Mouse (Mus musculus) thymus, postnatal 14 days (tissue): ENCODE data around the gene Copz2.

Source experiments
- DNase-seq: peaks from one replicate; pipeline ENCODE4 v3.0.0; 2021

Copz2 gene

DNA sequence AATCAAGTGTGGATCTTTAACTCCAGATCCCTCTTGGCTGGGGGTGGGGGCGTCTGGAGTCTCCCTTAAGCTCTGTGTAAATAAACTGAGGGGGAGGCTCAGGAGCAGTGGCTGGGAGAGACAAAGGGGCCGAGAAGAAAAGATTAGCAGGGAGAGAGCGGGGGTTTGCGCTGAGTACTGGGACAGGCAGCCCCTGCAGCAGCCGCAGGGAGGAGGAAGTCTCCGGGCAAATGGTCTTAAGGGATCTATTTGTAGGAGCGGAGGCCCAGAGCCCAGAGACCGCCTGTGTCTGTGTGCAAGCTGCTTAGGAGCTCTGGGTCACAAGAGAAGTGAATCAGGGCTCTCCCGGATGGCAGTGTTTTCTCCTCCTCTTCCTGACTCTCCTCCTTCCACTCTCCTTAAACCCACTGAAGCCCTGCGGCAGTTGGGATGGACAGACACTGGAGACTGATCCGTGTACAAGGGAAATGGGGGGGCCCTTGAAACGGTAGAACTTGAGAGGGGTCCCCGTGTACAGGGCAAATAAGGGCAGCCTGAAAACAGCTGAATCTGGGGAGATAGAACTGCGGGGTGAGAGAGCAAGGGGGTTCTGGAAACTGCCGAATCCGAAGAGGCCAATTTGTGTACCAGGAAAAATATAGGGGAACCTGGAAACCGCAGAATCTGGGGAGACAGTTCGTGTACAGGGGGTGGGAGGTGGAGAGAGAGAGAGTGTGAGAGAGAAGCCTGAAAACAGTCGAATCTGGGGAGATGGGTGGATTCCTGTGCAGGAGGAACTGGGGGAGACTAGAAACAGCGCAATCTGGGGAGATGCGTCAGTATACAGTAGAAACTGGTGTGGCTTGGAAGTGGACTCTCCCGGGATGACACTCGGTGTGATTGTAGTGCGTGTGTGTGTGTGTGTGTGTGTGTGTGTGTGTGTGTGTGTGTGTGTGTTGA, 23.0 kb downstream of the Copz2 start:
- DNase-seq, result no peak

DNA sequence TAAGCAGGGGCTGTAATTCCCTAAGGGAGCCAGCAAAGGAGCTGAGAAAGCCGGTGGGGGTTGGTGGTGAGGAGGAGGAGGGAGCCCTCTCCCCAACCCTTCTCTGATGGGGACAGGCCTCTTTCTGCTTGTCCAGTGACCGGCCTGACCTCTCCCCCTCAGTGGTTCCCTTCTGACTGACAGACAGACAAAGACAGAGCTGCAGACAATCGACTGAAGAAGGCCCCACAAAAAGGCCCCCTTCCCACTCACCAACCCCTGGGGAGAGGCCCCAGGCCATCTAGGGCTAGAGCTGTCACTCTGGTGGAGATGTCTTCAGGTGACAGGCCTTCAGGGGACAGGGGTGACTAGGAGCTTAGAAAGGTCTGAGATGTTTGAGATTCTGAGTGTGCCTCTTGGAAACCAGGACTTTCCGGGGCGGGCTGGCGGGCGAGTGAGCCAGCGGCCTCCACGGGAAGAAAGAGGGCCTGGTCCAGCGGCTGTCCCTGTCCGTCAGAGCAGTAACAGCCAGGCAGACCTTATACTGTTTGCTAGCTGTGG, 24.0 kb downstream of the Copz2 start:
- no peak for DNase-seq

DNA sequence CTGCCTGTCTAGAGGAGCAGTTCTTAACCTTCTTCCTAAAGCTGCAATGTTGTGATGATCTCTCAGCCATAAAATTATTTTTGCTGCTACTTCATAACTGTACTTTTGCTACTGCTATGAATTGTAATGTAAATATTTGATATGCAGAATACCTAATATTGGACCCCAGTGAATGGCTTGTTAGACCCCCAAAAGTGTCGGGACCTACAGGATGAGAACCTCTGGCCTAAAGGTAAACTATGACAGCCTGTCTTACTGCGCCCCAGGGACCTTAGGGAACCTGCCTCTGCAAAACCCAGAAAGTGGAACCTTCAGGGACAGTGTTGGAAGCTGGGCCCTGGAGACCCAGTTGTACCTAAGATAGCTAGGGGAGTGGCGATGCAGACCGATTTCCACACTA, 25.6 kb downstream of the Copz2 start:
- no peak for DNase-seq

DNA sequence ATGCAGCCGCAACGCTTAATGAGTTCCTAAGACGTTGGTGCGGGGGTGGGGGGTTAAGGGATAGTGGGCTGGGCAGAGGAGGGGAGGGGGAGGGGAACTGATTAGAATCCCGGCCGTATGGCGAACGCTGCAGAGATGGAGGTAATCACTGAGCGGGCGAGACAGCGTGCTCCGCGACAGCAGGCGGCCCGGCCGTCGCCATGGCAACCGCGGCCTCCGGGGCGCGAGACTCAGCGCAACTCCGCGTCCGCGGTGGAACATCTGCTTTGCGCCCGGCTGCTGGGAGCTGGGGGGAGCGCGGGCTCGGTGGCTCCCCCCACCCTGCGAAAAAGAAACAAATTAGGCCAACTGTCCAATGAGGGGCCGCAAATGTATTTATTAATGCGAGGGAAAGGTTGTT, 26.1 kb downstream of the Copz2 start:
- peak; percentile 81 for DNase-seq

DNA sequence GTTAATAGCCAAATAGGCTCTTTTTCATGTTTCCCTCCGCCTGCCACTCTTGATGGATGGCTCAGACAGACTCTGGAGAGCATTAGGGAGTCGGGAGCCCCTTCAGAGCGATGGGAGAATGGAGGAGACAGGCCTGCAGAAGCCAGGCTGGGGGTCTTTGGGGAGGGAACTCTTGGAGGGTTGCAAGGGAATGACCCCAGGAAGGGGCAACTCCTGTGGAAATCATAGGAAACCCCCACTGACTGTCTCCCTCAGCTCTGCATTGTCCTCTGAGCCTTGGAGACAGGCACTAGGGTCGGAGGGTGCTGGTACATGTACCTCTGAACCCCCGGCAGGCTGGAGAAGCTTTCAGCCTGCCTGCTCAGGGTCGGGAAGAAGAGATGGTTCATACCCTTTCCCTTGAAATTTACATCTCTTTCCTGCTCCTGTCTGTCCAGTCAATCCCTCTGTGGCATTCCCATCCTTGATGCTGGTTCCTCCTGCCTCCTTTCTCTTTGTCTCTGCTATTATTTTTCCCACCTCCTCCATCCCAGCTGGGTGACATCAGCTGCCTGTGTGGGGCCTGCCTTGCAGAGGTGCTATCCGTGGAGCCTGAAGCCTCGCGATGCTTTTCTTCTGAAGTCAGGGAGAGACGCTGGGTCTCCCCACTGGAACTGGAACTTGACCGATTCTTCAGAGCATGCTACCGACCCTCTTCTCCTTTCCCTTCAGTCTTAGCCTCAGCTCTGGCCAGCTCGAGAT, 26.8 kb downstream of the Copz2 start:
- DNase-seq, result no peak

DNA sequence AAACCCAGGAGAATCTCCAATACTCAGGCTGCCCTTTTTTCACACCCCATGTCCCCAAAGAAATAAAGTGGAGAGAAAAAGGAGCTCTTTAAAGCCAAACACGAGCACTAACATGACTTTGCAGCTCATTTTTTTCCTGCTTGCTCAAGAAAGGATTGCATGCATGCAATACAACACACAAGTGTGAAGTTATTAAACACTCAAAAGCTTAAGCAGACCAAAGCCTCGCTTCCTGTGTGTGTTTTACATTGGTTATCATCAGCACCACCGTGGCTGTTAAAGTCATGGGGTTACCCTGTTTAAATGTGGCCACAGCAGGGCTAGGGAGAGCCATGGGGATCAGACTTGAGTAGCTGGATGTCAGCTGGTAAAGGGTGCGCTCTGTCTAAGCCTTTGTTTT, 27.4 kb downstream of the Copz2 start:
- no peak for DNase-seq

DNA sequence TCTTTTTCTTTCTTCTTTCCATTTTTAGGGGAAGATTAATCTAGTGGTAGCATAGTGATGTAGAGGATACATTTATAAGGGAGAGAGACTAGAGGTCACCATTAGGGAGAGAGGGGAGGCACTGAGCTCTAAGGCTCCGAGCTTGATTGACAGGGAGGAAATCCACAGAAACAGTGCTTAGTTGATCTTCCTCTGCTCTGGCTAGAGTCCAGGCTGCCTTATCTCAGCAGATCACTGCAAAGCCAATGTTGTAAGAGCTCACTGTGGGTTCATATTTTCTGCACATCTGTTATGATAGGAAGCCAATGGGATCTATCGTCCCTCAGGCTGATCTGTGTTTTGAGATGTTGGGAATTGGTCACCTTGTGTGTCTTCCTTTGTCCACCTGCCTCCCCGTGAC, 29.0 kb downstream of the Copz2 start:
- no peak for DNase-seq

DNA sequence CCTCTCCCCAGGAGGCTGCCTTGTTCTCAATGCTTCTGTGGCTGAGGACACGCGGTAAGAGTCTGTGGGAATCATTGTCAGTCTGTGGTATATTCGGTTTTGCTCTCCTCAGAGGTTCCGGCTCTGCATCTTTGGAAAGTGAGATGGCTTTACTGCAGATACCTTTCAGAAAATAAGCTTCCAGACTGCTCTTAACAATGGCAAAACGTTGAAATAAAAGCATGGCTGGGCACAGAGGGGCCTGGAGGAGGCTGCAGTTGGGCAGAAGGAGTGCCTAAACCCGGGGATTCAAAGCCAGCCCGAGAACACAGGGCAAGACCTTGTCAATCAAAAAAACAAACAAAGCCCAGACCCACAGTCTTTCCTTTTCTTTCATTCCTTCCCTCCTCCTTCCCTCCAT, 29.7 kb downstream of the Copz2 start:
- no peak for DNase-seq

DNA sequence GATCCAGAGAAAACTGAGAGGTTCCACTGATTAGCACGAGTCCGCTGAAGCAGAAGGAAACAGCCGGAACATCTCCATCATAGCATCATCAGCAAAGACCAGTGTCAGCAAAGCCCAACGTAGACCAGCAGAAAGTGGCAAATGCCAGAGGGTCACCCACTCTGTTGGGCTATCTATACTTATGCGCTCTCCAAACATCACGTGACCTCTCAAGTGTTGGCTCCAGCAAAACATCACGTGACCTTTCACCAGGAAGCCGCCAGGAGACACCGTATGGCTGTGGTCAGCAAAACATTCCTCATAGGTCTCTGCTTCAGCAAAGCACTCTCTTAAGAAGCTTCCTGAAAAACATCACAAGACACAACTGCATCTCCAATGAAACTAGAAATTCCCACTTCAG, 30.6 kb downstream of the Copz2 start:
- DNase-seq, result no peak

DNA sequence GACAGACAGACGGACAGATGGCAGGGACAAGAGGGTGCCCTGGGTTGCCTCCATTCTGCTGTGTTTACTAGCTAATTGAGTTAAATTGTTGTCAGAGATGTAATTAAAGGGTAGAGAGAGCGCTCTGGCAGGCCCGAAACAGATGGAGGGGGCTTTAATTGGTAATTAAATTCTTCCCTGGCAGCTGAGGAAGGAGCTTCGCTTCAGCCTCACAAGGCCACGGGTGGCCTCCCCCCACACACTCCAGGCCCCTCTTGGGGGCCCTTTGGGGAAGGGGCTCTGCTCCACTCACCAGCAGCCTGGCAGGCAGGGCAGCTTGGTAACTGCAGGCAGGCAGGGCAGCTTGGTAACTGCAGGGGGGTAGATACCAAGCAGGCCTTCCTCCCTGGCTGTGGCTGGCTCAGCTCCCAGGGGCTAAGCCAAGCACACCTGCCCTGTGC, 36.3 kb downstream of the Copz2 start:
- DNase-seq, result no peak

DNA sequence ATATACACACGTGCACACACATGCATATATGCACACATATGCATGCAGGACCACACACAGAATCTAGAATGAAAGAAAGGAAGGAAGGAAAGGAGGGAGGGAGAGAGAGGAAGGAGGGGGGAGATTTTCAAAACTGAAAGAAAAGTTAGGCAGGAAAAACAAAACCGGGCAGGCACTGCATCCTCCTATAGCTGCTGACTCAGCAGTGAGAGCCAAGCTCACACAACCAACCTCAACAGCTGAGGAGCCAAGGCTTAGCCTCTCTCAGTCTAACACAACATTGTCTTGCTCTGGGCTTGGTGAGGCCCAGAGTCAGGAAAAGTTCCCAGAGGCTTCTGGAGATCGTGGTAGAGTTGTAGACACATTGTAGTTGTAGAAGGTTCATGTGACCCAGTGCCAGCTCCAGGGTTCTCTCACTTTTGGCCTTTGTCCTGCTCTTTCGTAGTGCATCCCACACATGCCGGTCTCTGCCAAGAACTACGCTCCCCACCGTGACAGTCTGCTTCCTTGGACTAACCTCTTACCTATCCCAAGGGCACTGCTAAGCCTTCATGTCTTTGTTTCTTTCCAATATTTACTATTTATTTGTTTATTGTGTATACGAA, 37.4 kb downstream of the Copz2 start:
- DNase-seq, result no peak

DNA sequence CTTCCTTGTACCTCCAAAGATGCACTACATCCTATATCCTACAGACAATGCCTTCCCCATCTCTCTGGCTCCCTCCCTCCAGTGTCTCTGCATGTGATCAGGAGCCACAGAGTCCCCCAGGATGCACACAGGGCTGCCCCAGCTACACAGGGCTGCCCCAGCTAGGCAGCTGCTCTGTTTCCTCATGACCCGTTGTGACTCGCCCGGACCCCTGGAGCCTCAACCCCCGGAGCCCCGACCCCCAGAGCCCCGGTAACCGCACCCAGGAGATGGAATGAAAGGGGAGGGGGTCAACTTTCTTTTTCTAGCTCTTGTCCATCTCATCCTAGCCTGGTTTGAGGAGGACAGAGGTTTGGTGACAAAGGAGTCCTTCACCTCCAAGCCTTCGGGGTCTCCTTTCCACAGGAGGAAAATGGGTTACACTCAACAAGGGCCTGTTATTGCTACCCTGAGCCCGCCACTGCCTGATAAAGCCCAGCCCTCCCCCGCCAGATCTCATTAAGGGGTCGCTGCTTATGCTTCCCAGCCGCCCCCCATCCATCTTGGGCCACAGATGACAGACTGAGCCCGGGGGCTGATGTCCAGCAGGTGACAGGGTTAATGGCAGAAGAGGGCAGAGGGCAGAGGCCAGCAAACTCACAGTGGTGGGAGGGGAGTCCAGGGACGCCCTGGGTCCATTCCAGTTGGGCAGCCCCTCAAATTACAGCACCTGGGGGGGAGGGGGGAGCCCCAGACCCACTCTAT, 42.3 kb downstream of the Copz2 start:
- DNase-seq, result no peak

DNA sequence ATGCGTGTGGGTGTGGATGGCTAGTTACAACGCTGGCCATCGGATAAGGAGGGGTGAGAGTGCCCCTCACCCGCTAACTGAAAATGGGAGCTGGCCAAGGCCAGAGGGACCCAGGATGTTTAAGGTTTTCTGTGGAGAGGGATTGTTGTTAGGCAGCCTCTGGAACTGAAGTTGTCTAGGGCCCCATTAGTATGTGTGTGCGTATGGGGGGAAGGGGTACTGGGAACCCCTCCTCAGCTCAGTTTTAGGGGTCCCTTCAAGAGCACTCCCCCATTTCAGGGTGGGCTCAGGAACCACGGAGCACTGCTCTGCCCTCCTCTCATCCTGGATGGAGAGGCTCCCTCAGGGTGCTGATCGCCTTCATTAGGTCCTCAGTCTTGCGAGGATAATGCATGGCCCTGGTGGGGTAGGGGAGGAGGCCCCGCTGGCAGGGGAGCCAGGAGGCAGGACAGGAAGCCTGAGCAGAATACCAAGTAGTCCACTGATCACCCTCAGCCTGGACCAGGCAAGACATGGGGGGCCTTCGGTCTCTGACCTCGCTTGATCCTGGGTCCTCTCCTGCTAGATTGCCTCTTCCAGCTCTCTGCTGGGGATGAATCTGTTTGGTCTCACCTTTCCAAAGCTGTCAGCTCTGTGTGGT, 43.7 kb downstream of the Copz2 start:
- DNase-seq, result no peak

DNA sequence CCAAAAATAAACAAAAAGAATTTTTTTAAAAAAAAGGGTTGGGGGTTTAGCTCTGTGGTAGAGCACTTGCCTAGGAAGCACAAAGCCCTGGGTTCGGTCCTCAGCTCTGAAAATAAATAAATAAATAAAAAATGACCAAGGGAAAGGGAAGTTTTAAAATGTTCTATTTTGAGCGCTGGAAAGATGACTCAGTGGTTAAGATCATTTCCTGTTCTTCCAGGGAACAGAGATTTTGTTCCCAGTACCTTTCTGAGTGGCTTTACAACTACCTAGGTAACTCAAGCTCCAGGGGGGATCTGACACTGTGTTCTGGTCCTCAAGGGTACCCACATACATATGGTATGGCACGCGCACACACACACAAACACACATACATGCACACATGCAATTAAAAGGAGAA, 46.2 kb downstream of the Copz2 start:
- DNase-seq, result no peak

DNA sequence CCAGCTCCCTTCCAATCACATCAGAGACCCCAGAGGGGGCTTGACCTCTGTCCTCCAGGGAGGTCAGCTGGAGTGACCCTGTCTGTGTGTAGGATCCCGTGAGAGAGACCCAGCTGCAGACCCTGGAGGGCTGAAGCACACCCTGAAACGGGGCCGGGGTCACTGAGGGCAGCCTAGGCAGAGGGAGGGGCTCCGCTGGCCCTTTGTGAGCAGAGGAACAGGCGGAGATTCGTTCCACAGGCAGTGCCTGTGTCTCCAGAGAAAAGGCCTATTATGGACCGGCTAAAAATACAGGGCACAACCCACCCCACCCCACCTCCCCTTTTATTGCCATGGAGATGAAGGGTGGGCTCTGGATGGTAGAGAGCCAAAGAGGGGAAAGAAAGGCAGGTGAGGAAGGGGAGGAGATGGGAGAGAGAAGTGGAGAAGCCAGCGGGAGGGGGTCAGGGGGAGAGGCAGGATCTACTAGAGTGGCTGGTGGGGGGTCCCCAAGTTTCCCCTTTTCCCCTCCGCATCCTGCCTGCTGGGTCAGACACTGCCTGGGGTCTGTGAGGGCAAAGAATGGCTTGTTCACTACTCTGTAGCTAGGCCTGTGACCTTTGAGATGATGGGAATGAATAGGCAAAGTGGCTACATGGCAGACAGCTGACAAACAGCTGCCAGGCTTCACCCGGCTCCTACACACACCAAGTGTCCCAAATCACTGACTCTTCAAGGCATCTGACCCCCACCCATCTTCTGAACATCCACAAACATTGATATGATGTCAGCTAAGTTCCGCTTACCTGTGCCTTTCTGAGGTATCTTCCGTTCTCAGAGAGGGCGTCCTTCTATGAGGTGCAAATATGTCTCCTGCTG, 50.0 kb downstream of the Copz2 start:
- DNase-seq, result no peak

DNA sequence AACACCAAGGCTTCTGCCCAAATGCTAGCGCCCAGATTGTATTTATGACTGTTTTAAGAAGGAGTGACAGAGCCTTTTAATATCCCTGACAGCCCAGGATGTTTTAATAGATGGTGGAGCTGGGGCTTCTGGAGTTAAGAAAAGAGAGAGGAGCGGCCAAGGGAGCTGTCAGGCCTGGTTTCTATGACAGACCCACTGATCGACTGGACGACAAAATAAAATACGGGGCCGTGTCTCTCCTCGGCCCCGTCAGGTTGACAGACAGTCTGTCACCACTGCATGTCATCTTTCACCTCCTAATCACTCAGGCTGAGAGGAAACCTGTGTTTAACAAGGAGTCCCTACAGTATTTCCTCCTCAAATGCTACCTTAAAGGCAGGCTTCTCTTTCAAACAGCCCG, 51.7 kb downstream of the Copz2 start:
- DNase-seq, result no peak

DNA sequence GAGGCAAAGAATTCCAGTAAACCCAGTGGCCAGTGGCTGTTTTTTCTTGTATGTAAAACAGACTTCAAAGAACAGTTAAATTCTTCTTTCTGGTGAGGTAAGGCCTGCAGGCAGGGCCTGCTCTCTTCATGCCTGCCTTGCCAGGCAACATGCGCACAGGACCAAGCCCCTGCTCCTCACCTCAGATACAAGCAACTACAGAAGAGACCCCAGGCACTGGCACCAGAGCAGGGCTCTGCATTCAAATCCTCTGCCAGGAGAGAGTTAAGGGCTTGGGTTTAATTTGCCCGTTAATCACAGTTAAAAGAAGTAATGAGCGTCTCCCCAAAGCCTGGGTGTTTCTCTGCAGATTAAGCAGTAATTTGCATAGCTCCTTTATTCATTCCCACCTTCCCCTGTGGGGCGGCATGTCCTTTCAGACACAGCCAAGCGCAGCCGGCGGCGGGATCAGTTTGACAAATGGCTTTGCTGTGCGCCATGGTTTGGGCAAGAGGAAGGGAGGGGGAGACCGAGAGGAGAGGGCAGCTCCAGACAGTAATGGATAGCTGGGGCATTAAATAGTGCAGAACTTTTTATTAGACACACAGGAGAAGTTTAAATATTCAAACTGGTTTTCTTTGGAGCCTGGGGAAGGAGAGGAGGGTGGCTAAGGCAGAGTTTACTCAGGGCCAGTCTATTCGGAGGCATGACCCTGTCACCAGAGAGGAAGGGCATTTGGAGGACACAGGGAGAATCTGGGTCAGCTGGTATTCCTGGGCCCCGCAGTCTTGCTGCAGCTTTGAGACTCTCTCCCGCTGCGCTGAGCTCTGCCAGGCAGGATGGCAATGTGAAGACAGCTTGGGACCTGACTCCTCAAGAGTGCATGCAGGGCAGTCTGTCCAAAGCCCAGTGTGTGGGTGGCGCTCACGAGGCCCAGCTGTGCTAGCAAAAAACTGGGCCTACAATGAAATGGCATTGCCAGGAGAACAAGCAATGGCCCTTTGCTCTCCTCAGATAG, 53.3 kb downstream of the Copz2 start:
- DNase-seq, result no peak

DNA sequence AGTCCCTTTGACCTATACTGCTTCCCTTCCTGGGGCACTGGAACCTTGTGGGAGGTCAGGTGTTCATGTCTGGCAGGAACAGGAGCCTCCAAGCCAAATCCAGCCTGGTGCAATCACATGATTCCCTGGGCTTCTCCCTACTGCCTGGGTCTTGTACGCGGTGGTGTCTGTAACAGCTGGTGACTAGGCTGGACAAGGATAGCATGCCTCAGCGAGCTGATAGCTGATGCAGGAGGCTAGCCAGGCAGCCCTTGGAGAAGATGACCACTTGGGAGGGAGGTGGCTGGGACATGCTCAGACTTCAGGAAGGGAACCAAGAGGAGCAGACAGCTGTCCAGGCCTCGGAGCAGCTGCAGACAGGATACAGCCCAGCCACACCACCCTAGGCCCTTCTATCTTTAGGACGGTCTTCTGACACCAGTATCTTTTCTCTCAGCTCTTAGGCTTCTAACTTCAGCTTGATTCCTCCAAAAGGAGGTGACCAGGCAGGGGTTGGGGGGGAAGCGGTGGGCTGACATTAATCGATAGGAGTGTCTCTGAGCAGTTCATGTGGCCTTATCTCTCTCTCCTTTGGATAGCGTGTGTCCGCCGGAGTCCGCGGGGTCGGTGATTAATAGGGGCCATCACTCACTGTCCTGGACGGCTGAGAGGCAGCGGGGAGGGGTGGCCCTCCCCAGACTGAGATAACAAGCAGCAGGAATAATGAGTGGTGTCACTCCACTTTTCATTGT, 56.9 kb downstream of the Copz2 start:
- DNase-seq, result no peak

DNA sequence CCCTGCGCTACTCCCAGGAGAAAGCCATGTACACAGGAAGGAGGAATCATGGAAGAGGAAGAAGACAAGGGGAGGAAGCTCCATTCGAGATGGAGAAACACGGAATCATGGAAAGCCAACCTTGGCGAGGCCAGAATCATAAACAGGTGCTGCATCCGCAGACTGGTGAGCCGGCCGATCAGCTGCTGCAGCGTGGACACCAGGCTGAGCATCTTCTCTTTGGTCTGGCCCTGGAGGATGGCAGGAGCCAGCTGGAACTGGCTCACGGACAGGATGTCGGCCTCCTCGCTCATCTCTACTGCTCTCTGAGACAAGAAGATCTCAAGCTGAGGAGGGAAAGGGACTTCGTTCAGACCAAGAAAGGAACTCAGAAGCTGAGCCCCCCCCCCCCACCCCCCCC, 58.9 kb downstream of the Copz2 start:
- DNase-seq, result no peak
